Mouse (Mus musculus): ENCODE measurements at regions not wholly inside any gene's neighbourhood (a gene's known extent, or its start where the extent isn't known, plus 50 kb on each side); places are given as distances from the start of the nearest gene placed in this dataset.

DNA sequence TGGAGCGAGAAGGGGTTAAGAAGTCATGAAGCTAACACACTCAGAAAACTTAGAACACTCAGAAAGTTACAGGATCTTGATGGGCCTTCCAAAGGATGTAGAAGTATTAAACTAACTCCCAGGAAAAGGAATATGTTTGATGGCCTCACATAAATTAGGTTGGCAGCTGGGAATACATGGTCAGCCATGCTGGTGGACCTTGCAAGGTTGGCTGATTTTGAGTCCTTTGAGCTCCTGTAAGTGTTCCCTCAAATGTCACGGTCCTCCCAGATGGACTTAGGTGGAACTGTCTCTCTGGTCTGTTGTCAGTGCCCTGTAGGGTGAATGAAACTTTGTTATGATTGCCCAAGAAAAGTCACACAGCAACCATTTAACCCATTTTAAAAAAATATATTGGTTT, 84.8 kb downstream of the Slc35b3 start:
- TF ChIP-seq ZNF384 (IDR thresholded peaks at IDR 0.05; ENCODE audit: low read depth, low read length) (no peak), E2F4 (IDR thresholded peaks at IDR 0.05; ENCODE audit: borderline replicate concordance, low read depth, low read length) (no peak), MAFK (IDR thresholded peaks at IDR 0.05; ENCODE audit: borderline replicate concordance, low read depth, low read length) (no peak), POLR2AphosphoS5 (IDR thresholded peaks at IDR 0.05; ENCODE audit: borderline replicate concordance, low read depth, low read length) (no peak), CTCF (IDR thresholded peaks at IDR 0.05 in 2 of 3, conservative IDR thresholded peaks at IDR 0.05 in 1 of 3; ENCODE audit: control insufficient read depth in 1 of 3, insufficient read depth in 1 of 3, low read depth in 2 of 3, low read length in 3 of 3, poor library complexity in 1 of 3, severe bottlenecking in 1 of 3) (no peak), ZC3H11A (IDR thresholded peaks at IDR 0.05; ENCODE audit: low read depth, low read length) (no peak), EP300 (IDR thresholded peaks at IDR 0.05; ENCODE audit: low read depth in 1 of 2, low read length in 2 of 2) (no peak)
